Mouse (Mus musculus) liver, embryonic 16.5 days (tissue): ENCODE measurements around the gene Lrrc25. TPM values are rescaled to one million over a fixed set of nuclear protein-coding genes. Genes with fewer than 3 reads are reported as not detected.

Source experiments
- polyA plus RNA-seq: library from polyadenylated mRNA; unstranded; fragments of >200 nt; fragmentation: Nextera tagmentation; extraction: Ambion mirVana; gene quantifications from 2 replicates; pipeline ENCODE4 v1.2.1, GENCODE M21; 2015

Gene Lrrc25
- polyA plus RNA-seq, 1 experiment from 2014 or later: 7.5 TPM

Other genes starting within 250 kb of the Lrrc25 start
- 1.3 and 1.6 TPM in 2 replicates for gene Comp, start 242.6 kb upstream of the Lrrc25 start, polyA plus RNA-seq
- 3.4 and 3.9 TPM in 2 replicates for gene Crtc1, start 176.6 kb upstream of the Lrrc25 start, polyA plus RNA-seq
- 5.6 and 7.1 TPM in 2 replicates for gene Klhl26, start 139.2 kb upstream of the Lrrc25 start, polyA plus RNA-seq
- not detected in 2 replicates for gene Tmem59l, start 128.8 kb upstream of the Lrrc25 start, polyA plus RNA-seq
- 0.83 and 1.3 TPM in 2 replicates for gene Crlf1, start 123.0 kb upstream of the Lrrc25 start, polyA plus RNA-seq
- 53.7 and 55.6 TPM in 2 replicates for gene Rex1bd, start 109.4 kb upstream of the Lrrc25 start, polyA plus RNA-seq
- 490 and 558 TPM in 2 replicates for gene Uba52, start 105.4 kb upstream of the Lrrc25 start, polyA plus RNA-seq
- gene Fkbp8, start 88.4 kb upstream of the Lrrc25 start, polyA plus RNA-seq: 155 and 158 TPM in 2 replicates
- gene Kxd1, start 88.2 kb upstream of the Lrrc25 start, polyA plus RNA-seq: 27.6 and 29.0 TPM in 2 replicates
- 12.9 and 16.8 TPM in 2 replicates for gene Ell, start 76.7 kb upstream of the Lrrc25 start, polyA plus RNA-seq
- gene Isyna1, start 21.8 kb upstream of the Lrrc25 start, polyA plus RNA-seq: 35.0 and 38.0 TPM in 2 replicates
- 25.1 and 32.3 TPM in 2 replicates for gene Ssbp4, start 7.3 kb upstream of the Lrrc25 start, polyA plus RNA-seq
- gene Gdf15, start 16.3 kb downstream of the Lrrc25 start, polyA plus RNA-seq: 2.7 and 3.1 TPM in 2 replicates
- gene Pgpep1, start 44.2 kb downstream of the Lrrc25 start, polyA plus RNA-seq: 18.9 and 20.5 TPM in 2 replicates
- gene Lsm4, start 57.1 kb downstream of the Lrrc25 start, polyA plus RNA-seq: 104 and 113 TPM in 2 replicates
- gene Jund, start 82.8 kb downstream of the Lrrc25 start, polyA plus RNA-seq: 12.3 and 17.5 TPM in 2 replicates
- 0.02 TPM in 1 of 2 replicates, not detected in the other for gene Iqcn, start 87.3 kb downstream of the Lrrc25 start, polyA plus RNA-seq
- 0.40 and 0.47 TPM in 2 replicates for gene Gm3336, start 102.4 kb downstream of the Lrrc25 start, polyA plus RNA-seq
- 1.5 and 2.2 TPM in 2 replicates for gene Pde4c, start 107.6 kb downstream of the Lrrc25 start, polyA plus RNA-seq
- gene Rab3a, start 138.5 kb downstream of the Lrrc25 start, polyA plus RNA-seq: 2.2 and 3.4 TPM in 2 replicates
- gene Mpv17l2, start 144.8 kb downstream of the Lrrc25 start, polyA plus RNA-seq: 31.4 and 32.1 TPM in 2 replicates
- 12.2 and 13.9 TPM in 2 replicates for gene Pik3r2, start 160.6 kb downstream of the Lrrc25 start, polyA plus RNA-seq
- 7.5 and 9.0 TPM in 2 replicates for gene Mast3, start 188.9 kb downstream of the Lrrc25 start, polyA plus RNA-seq
- 0.06 and 0.35 TPM in 2 replicates for gene Il12rb1, start 192.3 kb downstream of the Lrrc25 start, polyA plus RNA-seq
- 11.6 and 13.5 TPM in 2 replicates for gene Arrdc2, start 223.6 kb downstream of the Lrrc25 start, polyA plus RNA-seq
- gene Kcnn1, start 247.1 kb downstream of the Lrrc25 start, polyA plus RNA-seq: 0.20 and 0.46 TPM in 2 replicates